Mouse (Mus musculus): ENCODE data around the gene Chst15.
A peak's percentile ranks its signal among the peaks of the same experiment; 100 is the strongest.

Gene Chst15

DNA sequence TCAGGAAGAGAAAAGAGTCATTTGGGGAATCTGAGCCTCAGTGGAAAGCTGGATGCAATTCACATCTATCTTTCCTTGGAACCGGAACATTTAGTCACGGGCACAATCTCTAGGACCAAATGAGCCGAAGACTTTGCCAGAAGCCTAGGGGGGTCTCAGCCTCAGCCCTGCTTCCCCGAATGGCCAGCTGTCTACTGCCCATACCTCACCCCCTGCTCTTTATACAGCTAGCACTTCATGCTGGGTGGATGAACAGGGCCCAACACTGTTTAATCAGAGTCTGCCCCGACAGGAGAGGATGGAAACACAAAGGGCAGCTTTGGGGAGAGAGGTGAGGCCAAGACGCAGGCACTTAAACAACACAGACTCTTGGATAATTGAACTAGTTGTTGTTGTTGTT lies 53.8 kb downstream of the Chst15 start:
- no peak for DNase-seq (ENCODE audit: inconsistent ontology term)

DNA sequence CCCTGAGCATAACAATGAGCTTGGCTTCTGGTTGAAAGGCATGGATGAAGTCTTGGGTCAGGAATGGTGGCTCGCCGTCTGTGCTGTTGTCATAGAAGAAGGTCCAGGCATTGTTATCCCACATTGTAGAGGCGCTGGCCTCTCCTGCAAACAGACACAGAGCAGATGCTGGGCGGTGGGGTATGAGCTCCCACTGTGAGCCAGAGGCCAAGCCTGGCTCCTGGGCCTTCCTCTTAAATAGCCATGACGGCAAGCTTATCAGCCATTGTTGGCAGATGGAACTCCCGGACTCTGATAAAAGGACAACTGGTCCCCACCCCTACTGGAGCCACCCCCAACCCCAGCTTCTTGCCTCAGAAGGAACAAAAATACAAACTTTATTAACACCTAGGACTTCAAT lies 54.3 kb downstream of the Chst15 start:
- no peak for DNase-seq (ENCODE audit: inconsistent ontology term)

DNA sequence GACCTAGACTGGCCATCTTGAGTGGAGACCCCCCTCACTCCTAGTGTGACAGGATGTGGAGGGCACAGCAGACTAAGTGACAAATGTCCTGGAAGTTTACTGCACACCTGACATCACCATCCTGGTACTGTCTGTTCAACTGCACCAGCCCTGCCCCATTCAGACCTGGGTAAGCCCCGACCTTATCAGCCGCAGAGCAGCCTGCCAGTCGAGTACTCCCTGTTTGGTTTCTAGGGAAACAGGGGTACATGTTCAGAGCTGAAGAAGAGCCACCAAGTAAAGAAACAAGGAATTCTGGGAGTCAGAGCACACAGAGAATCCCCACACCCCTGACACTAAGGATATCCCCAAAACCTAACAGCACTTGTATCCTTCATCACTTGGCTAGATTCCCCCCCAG lies 55.1 kb downstream of the Chst15 start:
- no peak for DNase-seq (ENCODE audit: inconsistent ontology term)

DNA sequence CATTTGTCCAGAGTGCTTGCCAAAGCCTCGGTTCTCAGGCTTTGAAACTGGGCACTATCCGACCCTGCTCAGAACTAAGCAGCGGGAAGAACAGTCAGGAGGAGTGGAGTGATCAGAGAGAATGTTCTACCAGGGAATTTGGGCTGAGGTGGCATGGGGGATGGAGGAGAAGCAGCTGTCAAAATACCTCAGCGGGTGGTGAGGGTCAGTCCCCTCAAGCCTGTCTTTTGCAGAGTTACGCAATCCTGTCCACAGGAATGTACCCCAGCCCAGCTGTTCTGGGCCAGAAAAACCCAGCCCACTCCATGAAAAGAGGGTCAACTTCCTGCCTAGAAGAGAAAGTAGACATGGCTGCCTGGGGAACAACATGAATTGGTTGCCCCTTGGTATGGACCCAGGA lies 56.4 kb downstream of the Chst15 start:
- DNase-seq (ENCODE audit: inconsistent ontology term): no peak

DNA sequence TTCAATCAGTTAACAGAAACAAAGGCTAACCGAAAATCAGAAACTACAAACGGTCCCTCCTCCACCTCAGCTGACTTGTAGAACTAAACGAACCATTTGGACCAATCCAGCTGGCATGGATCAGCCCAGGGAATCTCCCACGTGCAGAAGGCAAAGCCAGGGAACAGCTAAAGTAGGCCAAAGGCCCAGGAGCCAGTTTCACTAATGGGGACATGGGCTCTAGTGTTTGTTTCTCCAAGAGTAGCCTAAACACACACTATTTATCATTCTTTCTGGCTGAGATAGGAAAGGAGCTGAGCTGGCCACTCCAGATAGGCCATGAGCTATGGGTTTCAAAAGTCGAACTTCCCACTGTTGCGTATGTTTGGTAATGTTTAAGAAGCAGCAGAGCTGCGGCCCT lies 58.2 kb downstream of the Chst15 start:
- peak; percentile 30 for DNase-seq (ENCODE audit: inconsistent ontology term)

DNA sequence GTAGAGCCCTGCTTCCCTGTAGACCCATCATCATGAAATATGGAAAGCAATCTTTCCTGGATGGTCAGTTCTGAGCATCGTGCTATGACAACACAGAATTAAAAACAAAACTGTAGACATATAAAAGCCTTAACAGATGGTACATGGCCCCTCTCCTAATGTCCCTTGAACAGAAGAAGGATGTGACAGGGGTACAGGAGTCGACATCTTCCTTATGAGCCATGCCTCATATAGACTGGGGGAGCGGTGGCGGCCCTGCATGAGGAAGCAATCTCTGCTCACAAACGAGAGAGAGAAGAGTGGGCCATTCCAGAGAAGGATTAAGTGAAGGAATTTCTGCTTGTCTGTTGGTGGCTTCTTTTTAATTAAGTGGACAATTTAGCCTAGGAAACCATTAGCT lies 58.8 kb downstream of the Chst15 start:
- no peak for DNase-seq (ENCODE audit: inconsistent ontology term)

DNA sequence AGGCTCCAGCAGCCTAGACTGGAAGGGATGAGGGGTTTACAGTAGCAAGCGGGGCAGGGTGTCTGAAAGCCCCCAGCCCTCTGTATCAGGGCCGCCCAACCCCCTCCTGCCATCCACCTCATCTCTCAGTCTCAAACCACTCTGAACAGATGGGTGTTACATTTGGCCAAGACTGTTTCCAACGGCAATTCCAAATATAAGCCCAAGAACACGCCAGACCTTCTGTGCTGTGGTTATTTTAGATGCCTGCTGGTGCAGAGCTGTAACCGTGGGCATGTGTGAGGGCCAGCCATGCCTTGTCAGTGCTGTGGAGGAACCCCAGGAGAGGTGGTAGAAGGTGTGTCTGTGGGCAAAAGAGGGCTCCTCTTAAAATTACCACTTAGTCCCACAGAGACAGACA lies 63.5 kb downstream of the Chst15 start:
- no peak for DNase-seq (ENCODE audit: inconsistent ontology term)

DNA sequence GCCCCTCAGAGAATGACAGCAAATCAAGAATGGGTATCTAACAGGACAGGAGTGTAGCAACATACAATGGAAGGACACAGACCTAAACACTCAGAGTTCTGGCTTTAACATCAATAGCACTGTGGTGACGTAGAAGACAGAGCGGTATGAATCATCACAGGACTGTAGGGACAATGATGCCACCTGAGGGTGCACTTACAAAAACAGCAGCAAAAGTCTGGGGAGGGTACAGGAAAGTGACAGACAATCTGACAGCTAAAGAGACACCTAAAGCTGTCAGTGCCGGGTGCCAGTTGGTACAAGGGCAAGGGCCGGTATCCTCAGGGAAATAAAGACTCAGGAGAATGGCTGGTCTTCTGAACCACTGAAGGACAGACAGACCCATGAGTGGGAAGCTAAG lies 64.0 kb downstream of the Chst15 start:
- no peak for DNase-seq (ENCODE audit: inconsistent ontology term)

DNA sequence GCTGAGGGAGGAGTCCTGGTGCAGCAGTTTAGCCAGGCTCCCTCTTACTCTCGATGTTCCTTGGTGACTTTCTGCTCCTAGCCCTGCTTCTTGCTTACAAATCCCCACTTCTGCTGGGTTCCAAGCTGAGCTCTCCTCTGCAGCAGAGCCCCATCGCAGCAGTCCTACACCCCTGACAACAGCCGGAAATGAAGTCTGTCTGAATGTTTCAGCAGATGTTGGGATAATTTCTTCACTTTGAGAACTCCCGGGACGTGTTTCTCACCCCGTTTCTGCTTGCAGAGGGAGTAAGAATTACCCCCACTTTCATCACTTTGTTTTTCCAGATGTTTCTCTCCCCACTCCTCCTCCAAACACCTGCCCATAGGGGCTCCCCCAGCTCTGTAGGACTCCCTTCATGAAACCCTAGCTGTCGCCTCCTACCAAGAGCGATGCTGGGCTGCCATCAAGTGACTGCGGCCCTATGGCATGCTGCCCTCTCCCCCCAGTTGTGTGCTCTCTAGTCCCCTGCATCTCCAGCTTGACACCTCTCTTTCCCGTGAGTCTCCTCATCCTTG lies 67.4 kb downstream of the Chst15 start:
- no peak for DNase-seq (ENCODE audit: inconsistent ontology term)

DNA sequence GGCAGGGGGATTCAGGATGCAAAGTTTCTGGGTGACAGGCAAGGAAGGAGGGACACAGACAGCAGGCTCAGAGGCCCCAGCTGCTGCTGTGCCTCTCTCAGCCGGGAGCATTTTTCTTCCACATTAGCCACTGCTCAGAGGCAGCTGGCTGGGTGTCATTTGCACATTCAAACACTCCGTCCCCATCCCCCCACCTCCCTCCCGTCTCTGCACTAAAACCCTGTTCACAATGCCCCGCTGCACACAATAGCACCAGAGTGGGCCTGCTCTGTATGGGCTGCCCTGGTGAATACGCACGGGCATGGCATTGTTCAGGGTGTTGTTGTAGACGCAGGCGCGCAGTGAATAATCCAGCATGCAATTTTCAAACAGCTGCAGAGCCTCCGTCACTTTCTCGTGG lies 69.5 kb downstream of the Chst15 start:
- no peak for DNase-seq (ENCODE audit: inconsistent ontology term)

DNA sequence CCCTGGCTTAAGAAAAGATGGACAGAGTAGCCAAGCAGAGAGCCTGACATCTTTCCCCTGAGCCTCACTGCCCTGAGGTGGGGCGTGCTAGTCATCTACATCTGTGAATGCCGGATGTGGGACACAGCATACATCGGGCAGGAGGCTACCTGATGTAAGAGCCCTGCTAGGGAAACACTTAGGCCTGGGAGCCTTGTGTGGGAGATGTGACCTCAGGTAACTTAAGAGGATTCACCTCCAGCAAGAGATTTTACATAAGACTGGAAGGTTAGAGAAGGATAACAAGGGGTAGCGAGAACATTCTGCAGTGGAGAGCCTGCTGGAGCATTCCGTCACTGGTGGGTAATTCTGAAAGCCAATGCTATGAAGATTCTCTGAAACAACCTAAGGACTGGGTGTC lies 69.9 kb downstream of the Chst15 start:
- no peak for DNase-seq (ENCODE audit: inconsistent ontology term)

DNA sequence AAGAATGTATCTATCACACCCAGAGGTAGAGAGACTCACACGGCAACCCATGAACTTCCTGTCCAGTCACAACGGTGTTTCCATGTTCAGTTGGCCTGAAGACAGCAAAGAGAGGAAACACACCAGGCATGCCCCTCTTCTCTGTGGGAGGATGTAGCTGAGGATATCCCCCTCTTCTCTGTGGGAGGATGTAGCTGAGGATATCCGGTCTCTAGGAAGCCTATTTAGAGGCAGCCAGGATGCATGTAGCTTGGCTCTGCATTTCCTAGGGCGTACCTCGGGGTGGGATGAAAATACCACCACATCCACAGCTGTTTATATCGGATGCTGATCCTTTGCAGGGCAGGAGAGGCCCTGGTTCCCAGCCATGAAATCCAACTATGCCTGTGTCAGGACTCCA lies 71.3 kb downstream of the Chst15 start:
- no peak for DNase-seq (ENCODE audit: inconsistent ontology term)

DNA sequence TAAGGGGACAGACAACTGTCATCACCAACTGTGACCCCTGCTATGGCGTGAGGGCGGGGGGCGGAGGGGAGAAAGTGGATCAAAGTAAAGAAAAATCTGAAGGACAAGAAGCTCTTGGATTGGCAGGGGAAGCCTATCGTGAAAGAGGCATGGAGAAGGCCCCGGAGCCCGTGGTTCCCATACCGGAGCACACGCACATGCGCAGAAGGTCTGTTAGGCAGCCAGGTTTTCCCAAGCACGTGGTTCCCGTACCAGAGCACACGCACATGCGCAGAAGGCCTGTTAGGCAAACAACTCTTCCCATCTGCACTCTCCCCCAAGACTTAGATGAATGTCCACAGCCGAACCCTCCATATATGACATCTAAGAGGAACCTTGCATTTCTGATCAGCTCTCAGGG lies 72.4 kb downstream of the Chst15 start:
- DNase-seq (ENCODE audit: inconsistent ontology term): no peak

DNA sequence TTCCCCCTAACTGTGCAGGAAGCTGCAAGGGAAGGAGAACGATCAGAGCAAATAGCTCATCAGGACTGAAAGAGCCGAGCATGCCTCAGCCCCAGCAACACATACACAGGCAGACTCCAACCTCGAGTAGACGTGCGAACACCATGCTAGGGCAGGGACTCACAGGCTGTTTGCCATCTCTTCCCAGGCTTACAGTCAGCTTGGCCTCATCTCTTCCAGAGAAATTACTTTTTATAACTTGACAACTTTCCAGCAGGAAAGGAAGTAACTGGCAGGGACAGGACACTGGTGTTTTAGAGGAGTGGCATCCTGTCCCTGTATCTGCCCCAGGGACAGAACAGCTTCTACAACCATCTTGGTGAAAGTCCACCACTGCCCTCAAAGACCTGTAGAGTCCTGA lies 73.8 kb downstream of the Chst15 start:
- DNase-seq (ENCODE audit: inconsistent ontology term): no peak

DNA sequence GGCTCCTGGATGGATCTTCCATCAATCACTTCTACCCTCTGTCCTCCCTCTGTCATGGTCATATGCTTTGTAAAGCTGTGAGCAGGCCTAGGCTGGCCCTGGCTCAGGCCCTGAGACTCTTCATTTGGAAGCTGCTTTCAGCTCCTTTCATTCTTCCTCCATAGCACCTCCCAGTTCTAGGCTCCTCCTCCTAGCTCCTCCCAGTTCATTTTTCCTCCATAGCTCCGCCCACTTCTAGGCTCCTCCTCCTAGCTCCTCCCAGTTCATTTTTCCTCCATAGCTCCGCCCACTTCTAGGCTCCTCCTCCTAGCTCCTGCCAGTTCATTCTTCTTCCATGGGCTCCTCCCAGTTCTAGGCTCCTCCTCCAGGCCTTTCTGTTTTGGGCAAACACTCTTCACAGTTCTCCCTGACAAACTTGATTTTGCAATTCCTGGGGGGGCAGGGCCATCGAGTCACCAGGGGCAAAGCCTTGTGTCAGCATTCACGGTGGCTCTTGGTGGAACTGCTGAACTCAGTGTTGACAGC lies 74.3 kb downstream of the Chst15 start:
- no peak for DNase-seq (ENCODE audit: inconsistent ontology term)

DNA sequence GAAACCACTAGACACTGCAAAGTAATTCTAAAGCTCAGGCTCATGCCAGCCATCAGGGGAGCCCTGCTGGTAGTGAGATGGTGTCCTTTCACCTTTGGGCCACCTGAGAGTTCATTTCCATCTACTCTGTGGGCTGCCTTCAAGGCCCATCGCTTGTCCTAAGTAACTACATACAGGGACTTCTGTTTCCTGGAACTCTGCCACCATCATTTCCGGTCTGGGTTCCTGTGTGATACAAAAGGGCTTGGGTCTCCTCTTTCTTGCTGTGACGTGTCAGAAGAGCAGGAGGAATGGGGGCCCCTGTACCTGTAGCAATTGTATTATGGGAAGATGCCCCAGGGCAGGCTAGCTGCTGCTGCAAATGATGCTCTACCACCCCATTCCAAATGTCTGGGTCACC lies 78.1 kb downstream of the Chst15 start:
- no peak for DNase-seq (ENCODE audit: inconsistent ontology term)

DNA sequence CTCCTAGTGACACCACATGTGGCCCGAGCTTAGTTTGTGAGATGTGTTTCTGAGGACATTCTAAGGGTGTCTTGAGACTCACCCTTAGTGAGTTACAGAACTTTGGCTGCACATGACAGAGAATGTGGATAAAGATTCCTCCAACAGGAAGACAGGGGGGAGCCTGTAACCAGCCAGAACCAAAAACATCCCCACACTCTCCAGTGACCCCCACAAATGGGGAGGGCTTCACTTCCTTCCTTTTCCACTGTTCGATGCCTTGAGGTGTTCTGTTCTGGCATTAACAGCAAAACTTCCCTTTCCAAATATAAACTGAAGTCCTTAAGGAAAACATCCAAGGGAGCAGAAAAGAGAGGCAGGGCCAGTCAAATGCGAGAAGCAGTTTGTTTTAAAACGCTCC lies 79.8 kb downstream of the Chst15 start:
- no peak for DNase-seq (ENCODE audit: inconsistent ontology term)

DNA sequence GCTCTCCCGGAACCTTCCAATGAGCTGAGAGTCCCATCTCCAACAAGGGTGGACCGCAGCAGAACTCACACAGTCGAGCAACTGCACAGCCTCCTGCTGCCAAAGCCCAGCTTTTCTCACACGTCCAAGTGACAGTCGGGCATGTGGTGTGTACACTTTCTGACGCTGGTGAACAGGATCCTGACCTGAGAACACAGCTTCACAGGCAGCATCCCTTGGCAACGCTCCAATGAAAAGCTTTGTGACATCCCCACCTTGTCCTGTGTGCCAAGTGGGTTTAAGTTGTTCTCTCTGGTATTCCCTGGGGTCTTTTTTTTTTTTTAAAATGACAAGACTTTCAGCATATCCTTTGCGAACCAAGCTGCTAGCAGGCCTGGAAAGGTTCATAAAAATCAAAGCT lies 80.2 kb downstream of the Chst15 start:
- DNase-seq (ENCODE audit: inconsistent ontology term): no peak

DNA sequence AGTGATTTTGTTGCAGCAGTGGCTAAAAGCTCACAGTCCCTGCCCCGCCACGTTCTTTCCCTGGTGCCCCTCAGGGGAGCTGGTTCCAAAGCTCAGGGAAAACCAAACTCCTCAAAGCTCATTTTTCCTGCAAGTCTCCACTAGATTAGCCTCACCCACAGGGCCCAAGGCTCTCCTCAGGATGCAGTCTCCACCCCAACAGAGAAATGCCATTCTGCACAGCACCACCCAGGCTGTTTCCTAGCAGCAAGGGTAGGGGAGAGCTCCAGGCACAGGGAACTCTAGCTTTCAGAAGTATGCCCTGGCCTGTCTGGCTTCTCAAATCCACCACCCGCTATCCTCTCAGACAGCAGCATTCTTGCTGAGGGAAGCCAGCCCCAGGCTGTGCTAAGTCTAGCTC lies 82.8 kb downstream of the Chst15 start:
- DNase-seq (ENCODE audit: inconsistent ontology term): no peak

DNA sequence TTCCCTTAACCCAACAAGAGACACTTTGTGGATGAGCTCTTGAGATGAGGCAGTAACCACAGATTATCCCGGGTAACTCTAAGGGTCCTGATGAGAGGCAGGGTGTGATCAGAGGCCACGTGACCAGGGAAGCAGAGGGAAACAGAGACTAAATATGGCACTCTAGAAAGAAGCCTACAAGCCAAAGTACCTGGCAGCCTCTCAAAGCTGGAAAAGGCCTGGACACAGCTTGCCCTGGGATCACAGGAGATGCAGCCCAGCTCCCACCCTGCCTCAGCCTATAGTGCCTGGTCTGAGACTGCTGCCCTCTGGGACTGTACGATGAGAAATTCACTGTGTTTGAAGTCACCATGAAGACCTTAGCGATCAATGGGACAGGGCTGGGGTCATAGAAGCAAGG lies 83.3 kb downstream of the Chst15 start:
- no peak for DNase-seq (ENCODE audit: inconsistent ontology term)

DNA sequence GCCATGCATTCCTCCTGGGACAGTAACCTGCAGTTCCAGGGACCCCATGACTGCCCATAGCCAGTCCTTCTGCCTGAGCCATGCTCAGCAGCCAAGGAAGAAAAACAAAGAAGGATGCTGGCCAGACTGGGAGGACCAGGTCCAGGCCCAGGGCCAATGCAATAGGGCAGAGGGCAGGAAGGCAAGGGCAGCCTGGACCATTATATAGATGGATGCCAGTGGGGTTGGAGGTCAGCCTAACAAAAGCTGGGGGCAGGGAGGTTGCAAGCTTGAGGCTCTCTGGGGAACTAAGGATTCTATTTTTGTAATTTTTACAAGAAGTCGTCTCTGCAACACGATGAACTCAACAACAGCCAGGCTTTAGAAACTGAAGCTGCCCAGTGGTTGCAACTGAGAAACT lies 84.1 kb downstream of the Chst15 start:
- no peak for DNase-seq (ENCODE audit: inconsistent ontology term)

DNA sequence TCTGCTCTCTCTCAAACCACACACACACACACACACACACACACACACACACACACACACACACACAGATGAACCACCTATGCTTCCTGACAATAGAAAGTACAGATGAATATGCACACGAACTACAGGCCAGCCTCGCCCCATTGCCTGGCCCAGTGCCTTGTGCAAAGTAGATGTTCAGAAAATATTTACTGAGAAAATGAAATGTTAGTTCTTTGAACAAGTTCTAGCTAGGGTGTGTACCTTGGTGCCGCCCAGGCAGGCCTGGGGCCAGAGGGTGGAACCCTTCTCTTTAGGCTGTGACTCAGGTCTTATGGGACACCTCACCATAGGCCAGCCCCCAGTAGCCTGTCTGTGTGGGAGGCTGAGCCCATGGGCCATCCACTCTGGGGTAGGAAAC lies 85.6 kb downstream of the Chst15 start:
- DNase-seq (ENCODE audit: inconsistent ontology term): no peak

DNA sequence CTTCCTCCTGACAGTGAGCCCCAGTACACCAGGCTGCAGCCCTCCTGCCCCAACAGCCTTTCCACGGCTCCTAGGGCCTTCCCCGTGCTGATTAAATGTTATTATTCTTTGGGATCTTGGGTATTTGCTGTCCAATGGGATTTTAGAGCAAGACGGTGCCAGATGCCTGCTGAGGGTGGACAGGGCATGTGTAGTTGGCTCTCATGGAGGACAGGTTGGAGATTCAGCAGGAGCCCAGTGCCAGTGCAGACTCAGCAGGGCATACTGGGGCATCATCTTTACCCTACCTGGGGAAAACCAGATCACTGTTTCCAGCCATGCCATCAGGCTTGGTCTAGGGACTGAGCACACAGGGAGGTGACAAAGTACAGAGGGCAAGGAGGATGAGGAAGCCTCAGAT lies 86.1 kb downstream of the Chst15 start:
- DNase-seq (ENCODE audit: inconsistent ontology term): no peak

DNA sequence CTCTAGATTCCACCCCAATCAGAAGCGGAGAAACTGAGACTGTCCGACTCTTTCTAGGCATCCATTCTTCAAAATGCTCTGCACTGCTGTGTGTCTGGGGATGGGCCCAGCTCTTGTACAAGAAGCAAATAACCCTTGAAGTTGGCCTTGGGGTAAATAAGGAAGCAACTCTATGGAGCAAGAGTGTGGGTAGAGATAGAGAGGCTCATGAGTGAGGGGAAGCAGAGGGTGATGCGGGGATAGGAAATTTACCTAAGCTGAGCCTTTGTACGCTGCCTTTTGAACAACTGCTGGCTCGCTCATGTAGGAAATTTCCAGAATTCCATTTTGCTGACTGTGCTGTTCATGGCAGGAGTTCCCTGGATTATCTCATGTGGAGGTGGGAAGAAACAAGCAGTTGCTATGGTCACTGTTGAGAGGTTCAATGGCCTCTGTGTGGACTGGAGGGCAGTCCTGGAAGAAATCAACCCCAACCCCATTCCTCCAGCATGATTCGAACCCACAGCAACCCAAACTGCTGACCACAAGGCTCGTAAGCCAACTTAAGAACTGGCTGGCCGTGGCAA lies 89.9 kb downstream of the Chst15 start:
- DNase-seq (ENCODE audit: inconsistent ontology term): peak; percentile 87
